Mouse (Mus musculus) frontal cortex, postnatal 14 days (tissue): Measurements from ENCODE around the gene Apoe.

ENCODE experiments used
- DNase-seq, 2 experiments: peaks; one replicate each; pipeline ENCODE4 v3.0.0; 2022; ENCODE audit warnings: low spot score in 2 of 2

Gene Apoe

GRCm38 (mm10) chr7:19664955-19665841, 33.8 kb downstream of the Apoe start, which contains the start of gene Clptm1:
Gene Clptm1, minus strand, starts transcription at chr7:19665033.
- peak; percentile 95 to 96 for DNase-seq

GRCm38 (mm10) chr7:19664455-19664954, 34.5 kb downstream of the Apoe start:
- DNase-seq: no peak

DNA sequence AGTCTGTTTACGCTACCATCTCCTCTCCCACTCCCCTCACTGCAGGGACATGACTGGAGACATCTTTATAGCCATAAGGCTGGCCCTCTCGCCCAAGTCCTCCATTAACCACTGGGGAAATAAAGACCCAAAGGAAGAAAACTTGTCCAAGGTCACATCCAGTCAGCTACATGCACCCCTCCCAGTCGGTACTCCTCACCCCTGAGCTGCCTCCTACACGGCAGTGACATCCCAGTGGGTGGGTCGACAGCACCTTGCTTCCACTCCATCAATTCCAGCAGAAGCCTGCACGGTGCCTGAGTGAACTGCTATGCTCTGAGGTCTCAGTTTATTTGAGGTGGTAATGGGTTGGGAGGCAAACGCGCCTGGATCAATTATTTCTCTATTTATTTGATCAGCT, 35.0 kb downstream of the Apoe start:
- no peak for DNase-seq

DNA sequence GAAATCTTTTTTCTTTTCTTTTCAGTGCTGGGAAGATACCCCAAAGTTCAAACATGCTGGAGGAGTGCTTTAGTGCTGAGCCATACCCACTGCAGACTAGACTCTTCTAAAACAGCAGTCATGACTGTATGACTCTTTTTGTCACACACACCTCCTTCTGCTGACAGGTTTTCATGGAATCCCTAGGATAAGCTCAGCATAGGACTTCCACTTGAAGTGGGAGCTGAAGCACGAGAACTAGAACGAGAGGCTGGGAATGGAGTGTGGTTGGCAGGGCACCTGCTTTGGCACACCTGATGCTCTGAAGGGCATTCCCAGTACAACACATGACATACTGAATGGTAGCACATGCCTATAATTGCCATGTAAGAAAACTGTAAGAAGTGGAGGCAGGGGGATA, 46.4 kb downstream of the Apoe start:
- no peak for DNase-seq

DNA sequence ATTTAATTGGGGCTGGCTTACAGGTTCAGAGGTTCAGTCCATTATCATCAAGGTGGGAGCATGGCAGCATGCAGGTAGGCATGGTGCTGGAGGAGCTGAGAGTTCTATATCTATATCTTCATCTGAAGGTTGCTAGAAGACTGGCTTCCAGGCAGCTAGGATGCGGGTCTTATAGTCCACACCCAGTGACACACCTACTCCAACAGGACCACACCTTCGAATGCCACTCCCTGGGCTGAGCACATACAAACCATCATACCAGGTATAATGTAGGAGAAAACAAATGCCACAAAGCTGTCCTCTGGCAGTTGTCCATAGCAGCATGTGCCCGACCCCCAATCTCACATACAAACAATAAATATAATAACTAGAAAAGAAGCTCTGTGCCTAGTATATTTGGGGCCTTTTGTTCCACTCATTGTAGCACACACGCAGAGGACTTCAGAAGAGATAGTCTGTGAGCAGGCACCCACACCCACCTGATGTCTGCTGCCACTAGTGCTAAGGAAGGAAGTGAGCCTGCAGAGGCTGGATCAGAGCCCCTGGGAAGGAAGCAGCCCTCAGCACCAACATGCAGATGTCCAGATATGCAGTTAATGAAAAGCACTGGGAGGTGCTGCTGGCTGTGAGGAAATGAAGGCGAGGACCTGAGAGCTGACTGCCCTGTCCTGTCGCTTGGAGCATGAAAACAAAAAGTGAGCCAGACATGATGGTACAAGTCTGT, 47.8 kb downstream of the Apoe start:
- no peak for DNase-seq
